Mouse (Mus musculus): ENCODE measurements around the gene G6pc3. TPM values are rescaled to one million over a fixed set of nuclear protein-coding genes. Genes with fewer than 3 reads are reported as not detected.

Gene G6pc3
- 14.6 and 15.4 TPM in 2 replicates for total RNA-seq (2023)

GRCm38 (mm10) chr11:102189461-102190436 lies at the start of gene G6pc3:
TSS of gene G6pc3 (plus strand) at chr11:102189620.

DNA sequence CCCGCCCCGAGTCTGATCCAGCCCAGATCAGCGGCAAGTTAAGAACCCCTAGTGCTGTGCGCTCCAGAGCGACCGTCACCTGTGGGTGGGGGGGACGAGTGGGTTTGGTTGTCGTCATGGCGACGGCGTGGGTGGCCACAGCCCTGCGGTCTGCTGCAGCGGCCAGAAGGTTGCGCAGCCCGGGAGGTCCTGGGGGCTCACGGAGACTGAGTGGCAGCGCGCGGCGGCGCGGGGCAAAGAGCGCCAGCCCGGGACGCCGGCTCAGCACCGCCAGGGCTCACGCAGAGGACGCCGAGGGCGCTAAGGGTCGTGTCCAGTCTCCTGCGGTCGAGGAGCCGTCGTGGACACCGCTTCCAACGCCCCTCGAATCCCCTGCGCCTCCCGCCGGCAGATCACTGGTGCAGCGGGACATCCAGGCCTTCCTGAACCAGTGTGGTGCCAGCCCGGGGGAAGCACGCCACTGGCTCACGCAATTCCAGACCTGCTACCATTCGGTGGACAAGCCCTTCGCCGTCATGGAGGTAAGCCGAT lies 43.9 kb upstream of the G6pc3 start, which contains the start of gene Nags:
Gene Nags, plus strand, starts transcription at position 43 of the 531 bp plus-strand sequence.

GRCm38 (mm10) chr11:102156039-102156785 lies 33.2 kb upstream of the G6pc3 start, which contains the start of gene Tmem101:
TSS of gene Tmem101 (minus strand) at chr11:102156404.

DNA sequence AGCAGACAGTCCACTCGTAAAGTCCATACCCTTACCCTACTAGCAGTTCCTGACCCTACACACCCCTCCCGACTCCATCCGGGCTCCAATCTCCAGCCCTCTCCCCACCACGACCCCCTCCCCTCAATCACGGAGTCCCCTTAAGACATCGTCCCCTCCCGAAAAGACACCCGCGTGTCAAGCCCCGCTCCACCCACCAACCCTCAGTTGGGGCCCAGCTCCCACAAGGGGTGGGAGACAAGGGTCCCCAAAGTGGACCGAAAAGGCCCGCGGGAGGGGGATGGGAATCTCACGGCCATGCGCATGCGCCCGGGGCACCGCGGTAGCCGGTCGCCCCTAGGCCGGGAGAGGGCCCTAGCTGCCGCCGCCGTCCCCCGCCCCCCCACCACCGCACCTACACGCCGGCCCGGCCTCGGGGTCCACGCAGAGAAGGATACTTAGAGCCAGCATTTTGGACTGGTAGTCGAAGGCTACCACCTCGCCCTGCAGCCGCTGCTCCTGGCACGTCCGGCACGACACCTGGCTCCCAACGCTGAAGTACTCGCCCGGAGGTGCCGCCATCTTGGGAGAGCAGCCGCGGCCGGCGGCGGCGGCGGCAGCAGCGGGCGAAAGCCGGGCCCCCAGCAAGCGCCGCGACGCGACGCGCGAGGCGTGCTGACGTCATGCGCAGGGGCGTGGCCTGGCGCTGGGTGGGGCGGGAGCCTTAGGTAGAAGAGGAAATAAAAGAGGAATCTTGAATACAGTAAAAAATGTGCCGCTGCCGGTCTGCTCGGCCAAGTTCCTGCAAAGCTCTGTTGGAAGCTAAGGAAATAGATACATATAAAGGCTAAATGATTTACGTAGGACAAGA lies 4.5 kb upstream of the G6pc3 start, which contains the start of gene Lsm12:
Gene Lsm12, minus strand, starts transcription at position 651 of the 850 bp plus-strand sequence.

DNA sequence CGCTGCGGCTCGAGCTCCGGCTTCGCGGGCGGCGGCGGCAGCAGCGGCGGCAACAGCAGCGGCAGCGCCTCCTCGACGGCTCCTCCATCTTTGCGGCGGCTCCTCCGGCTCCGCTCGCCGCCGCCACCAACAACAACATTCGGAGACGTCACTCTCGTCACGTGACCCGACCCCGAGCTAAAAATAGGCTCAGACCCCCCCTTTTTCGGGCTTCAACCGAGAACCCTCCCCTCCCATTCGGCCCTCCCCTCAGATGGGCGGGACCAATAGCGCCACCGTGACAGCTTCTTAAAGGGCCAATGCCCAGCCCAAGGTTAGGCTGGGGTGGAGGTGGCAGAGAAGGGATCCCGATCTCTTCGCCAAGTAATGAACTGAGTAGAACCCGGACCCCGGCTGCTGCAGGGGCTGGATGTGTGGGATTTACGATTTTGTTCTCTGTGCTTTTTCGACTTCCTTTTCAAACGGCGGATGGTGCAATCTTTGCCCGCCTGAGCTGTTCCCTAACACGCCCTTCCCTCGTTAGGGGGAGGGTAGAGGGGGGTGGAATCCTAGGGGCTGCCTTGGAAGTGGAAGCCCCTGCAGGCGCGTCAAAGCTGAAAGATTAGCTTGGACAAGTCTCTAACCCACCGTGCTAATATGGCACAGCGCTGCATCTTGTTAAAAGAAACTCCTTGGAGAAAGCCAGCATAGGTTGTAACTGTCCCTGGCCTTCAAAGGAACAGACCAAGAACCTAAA lies 40.8 kb downstream of the G6pc3 start, which contains the start of gene Hdac5:
Gene Hdac5, minus strand, starts transcription at position 161 of the 736 bp plus-strand sequence.

Other genes starting within 250 kb of the G6pc3 start
- gene Sost, start 222.6 kb upstream of the G6pc3 start, total RNA-seq (2023), result not detected in 2 replicates
- gene Cfap97d1, start 205.3 kb upstream of the G6pc3 start, total RNA-seq (2023), result not detected in 2 replicates
- gene Dusp3, start 202.6 kb upstream of the G6pc3 start, total RNA-seq (2023), result 17.3 and 33.2 TPM in 2 replicates
- gene Mpp3, start 161.2 kb upstream of the G6pc3 start, total RNA-seq (2023), result not detected in 2 replicates
- gene Cd300lg, start 148.1 kb upstream of the G6pc3 start, total RNA-seq (2023), result 10.3 and 15.6 TPM in 2 replicates
- gene Mpp2, start 101.1 kb upstream of the G6pc3 start, total RNA-seq (2023), result 0.18 and 0.69 TPM in 2 replicates
- gene Ppy, start 88.3 kb upstream of the G6pc3 start, total RNA-seq (2023), result not detected in 2 replicates
- gene Pyy, start 81.8 kb upstream of the G6pc3 start, total RNA-seq (2023), result not detected in 2 replicates
- gene Nags, start 44.1 kb upstream of the G6pc3 start, total RNA-seq (2023), result not detected in 2 replicates
- 9.1 and 9.3 TPM in 2 replicates for gene Tmem101, start 33.2 kb upstream of the G6pc3 start, total RNA-seq (2023)
- 35.9 and 37.7 TPM in 2 replicates for gene Lsm12, start 4.3 kb upstream of the G6pc3 start, total RNA-seq (2023)
- gene Hdac5, start 40.5 kb downstream of the G6pc3 start, total RNA-seq (2023), result 128 and 209 TPM in 2 replicates
- gene BC030867, start 59.3 kb downstream of the G6pc3 start, total RNA-seq (2023), result 5.5 and 8.6 TPM in 2 replicates
- not detected in 2 replicates for gene Asb16, start 79.1 kb downstream of the G6pc3 start, total RNA-seq (2023)
- 50.8 and 64.1 TPM in 2 replicates for gene Tmub2, start 95.3 kb downstream of the G6pc3 start, total RNA-seq (2023)
- gene Atxn7l3, start 107.0 kb downstream of the G6pc3 start, total RNA-seq (2023), result 63.5 and 84.5 TPM in 2 replicates
- gene Ubtf, start 130.1 kb downstream of the G6pc3 start, total RNA-seq (2023), result 55.7 and 64.3 TPM in 2 replicates
- gene Slc4a1, start 176.6 kb downstream of the G6pc3 start, total RNA-seq (2023), result 3.9 and 13.2 TPM in 2 replicates
- gene Rundc3a, start 203.8 kb downstream of the G6pc3 start, total RNA-seq (2023), result not detected in 2 replicates
- gene Slc25a39, start 218.3 kb downstream of the G6pc3 start, total RNA-seq (2023), result 38.0 and 43.1 TPM in 2 replicates
- 281 and 343 TPM in 2 replicates for gene Grn, start 240.7 kb downstream of the G6pc3 start, total RNA-seq (2023)